Mouse (Mus musculus) embryonic facial prominence, embryonic 11.5 days (tissue): Measurements from ENCODE around the gene Gm5129. TPM values are rescaled to one million over a fixed set of nuclear protein-coding genes. Genes with fewer than 3 reads are reported as not detected.

Experiments
- polyA plus RNA-seq: library from polyadenylated mRNA; unstranded; fragments of >200 nt; fragmentation: Nextera tagmentation; extraction: Ambion mirVana; gene quantifications from 2 replicates; pipeline ENCODE4 v1.2.1, GENCODE M21; 2014

The Gm5129 gene
- polyA plus RNA-seq, 1 experiment from 2014 or later = not detected

Other genes with a start within 250 kb of the Gm5129 start
- gene Ube3c, start 166.7 kb downstream of the Gm5129 start, polyA plus RNA-seq = 33.1 and 36.4 TPM in 2 replicates
- gene Dnajb6, start 248 bp downstream of the Gm5129 start, polyA plus RNA-seq = 217 and 236 TPM in 2 replicates